Mouse (Mus musculus) hindbrain, postnatal 0 days (tissue): ENCODE data around the gene Tom1l1. TPM values are rescaled to one million over a fixed set of nuclear protein-coding genes. Genes with fewer than 3 reads are reported as not detected.
A peak's percentile ranks its signal among the peaks of the same experiment; 100 is the strongest.
"Not testable (repeated sequence)": the region's sequence is repeated elsewhere in the genome, so short reads cannot be mapped to it uniquely, and the experiment has no call there.

Source experiments
- ATAC-seq: fragments of 200-750 bp; cut with Nextera tagmentation; 2 replicates; pipeline ENCODE4 v1.8.0; 2017; ENCODE audit warnings: mild to moderate bottlenecking, moderate TSS enrichment, moderate library complexity
- DNase-seq: peaks from one replicate; pipeline ENCODE4 v3.0.0-alpha.2; 2015; ENCODE audit warnings: low spot score
- H3K27ac ChIP-seq: fragments of 300-500 bp; sonication (generic); 2 replicates; pipeline ENCODE4 v1.5.1; 2014; ENCODE audit warnings: mild to moderate bottlenecking
- H3K27me3 ChIP-seq: fragments of 300-500 bp; sonication (generic); 2 replicates; pipeline ENCODE4 v1.6.1; 2014; ENCODE audit warnings: low read length, mixed read lengths; ENCODE audit not compliant: insufficient read depth
- H3K36me3 ChIP-seq: fragments of 300-500 bp; sonication (generic); 2 replicates; pipeline ENCODE4 v1.6.1; 2014; ENCODE audit warnings: low read length, mixed read lengths; ENCODE audit not compliant: insufficient read depth
- H3K4me1 ChIP-seq: fragments of 300-500 bp; sonication (generic); 2 replicates; pipeline ENCODE4 v1.6.1; 2014; ENCODE audit warnings: antibody characterized with exemption, low read length, mixed read lengths; ENCODE audit not compliant: insufficient read depth
- H3K4me2 ChIP-seq: fragments of 300-500 bp; sonication (generic); 2 replicates; pipeline ENCODE4 v1.6.1; 2014; ENCODE audit warnings: low read depth, mild to moderate bottlenecking, low read length, moderate library complexity, mixed read lengths
- H3K4me3 ChIP-seq: fragments of 300-500 bp; sonication (generic); 2 replicates; pipeline ENCODE4 v1.5.1; 2014; ENCODE audit warnings: low read length
- H3K9ac ChIP-seq: fragments of 300-500 bp; sonication (generic); replicated peaks from 2 replicates; pipeline ENCODE4 v1.6.1; 2014; ENCODE audit warnings: mild to moderate bottlenecking, low read length, moderate library complexity, mixed read lengths
- H3K9me3 ChIP-seq: fragments of 300-500 bp; sonication (generic); 2 replicates; pipeline ENCODE4 v1.6.1; 2016; ENCODE audit warnings: low read length, mixed read lengths
- CTCF ChIP-seq: IDR thresholded peaks from 2 replicates; pipeline ENCODE4 v1.5.1; 2016; ENCODE audit warnings: antibody characterized with exemption, control low read depth, low read depth
- WGBS: fragments of 180-500 bp; shearing (Covaris S2); extraction: QIAGEN DNeasy Blood & Tissue Kit; methylation state at CpG from one replicate; pipeline ENCODE4 v1.1.7; 2014; 5-methylcytosine and 5-hydroxymethylcytosine counted together
- polyA plus RNA-seq: library from polyadenylated mRNA; unstranded; fragments of >200 nt; fragmentation: Nextera tagmentation; extraction: Ambion mirVana; gene quantifications from 2 replicates; pipeline ENCODE4 v1.2.1, GENCODE M21; 2015
- total RNA-seq: library from RNA; depleted of rRNA; stranded (reverse); fragments of >200 nt; gene quantifications from 2 replicates; pipeline ENCODE4 v1.2.3, GENCODE M21; 2014

The Tom1l1 gene
- total and polyA plus RNA-seq, 2 experiments from 2014 or later = 14.5 to 26.7 TPM

GRCm38 (mm10) chr11:90711596-90711995 is 23.4 kb upstream of the Tom1l1 start:
- 65% methylated on average over 9 of the region's 9 CpGs for WGBS

GRCm38 (mm10) chr11:90707134-90707533 is 19.0 kb upstream of the Tom1l1 start:
- H3K27ac ChIP-seq, H3K4me3 ChIP-seq, DNase-seq, H3K27me3 ChIP-seq, ATAC-seq, H3K4me1 ChIP-seq, H3K9ac ChIP-seq, H3K36me3 ChIP-seq, H3K9me3 ChIP-seq, H3K4me2 ChIP-seq: not testable (repeated sequence)
- 89% methylated on average over 1 of the region's 1 CpGs for WGBS

More at GRCm38 (mm10) chr11:90711596-90711995, 23.4 kb upstream of the Tom1l1 start:
- Histone ChIP-seq H3K36me3 (no peaks in the 10 kb centered on the region), H3K9me3 (no peaks in the 10 kb centered on the region), H3K4me2 (no peak overlapping the region), H3K4me3 (no peak overlapping the region), H3K27me3 (no peaks in the 10 kb centered on the region), H3K9ac (no peak overlapping the region), H3K4me1 (no peaks in the 10 kb centered on the region), H3K27ac (no peak overlapping the region)
- ATAC-seq = no peak
- TF ChIP-seq CTCF = no peak
- no peak for DNase-seq

GRCm38 (mm10) chr11:90697480-90698240 is 9.5 kb upstream of the Tom1l1 start:
- peak; percentile 93 for TF ChIP-seq CTCF
- DNase-seq = peak; percentile 96
- peak; percentile 88 for ATAC-seq
- no peak overlapping the region for H3K9ac ChIP-seq
- no peaks in the 10 kb centered on the region for H3K27me3 ChIP-seq
- peak overlapping the region; percentile 47 for H3K4me2 ChIP-seq
- H3K36me3 ChIP-seq = no peaks in the 10 kb centered on the region
- peak overlapping the region; percentile 15 for H3K4me3 ChIP-seq
- no peaks in the 10 kb centered on the region for H3K9me3 ChIP-seq
- no peak overlapping the region for H3K27ac ChIP-seq
- H3K4me1 ChIP-seq = no peaks in the 10 kb centered on the region
- WGBS = 21% methylated on average over 10 of the region's 10 CpGs

- H3K27me3 ChIP-seq = no peaks in the 10 kb centered on the region
- no peak for DNase-seq
- ATAC-seq = no peak
- WGBS = 55% methylated on average over 9 of the region's 9 CpGs
- H3K4me2 ChIP-seq = no peak overlapping the region
- no peak overlapping the region for H3K27ac ChIP-seq
- no peaks in the 10 kb centered on the region for H3K4me1 ChIP-seq
- H3K9ac ChIP-seq = no peak overlapping the region
- TF ChIP-seq CTCF = no peak
- no peaks in the 10 kb centered on the region for H3K9me3 ChIP-seq
- no peak overlapping the region for H3K4me3 ChIP-seq
- H3K36me3 ChIP-seq = no peaks in the 10 kb centered on the region
These were observed 7.6 kb upstream of the Tom1l1 start for GRCm38 (mm10) chr11:90695811-90696210.

GRCm38 (mm10) chr11:90694206-90694605 is 6.0 kb upstream of the Tom1l1 start:
- no peak overlapping the region for H3K4me2 ChIP-seq
- TF ChIP-seq CTCF = no peak
- H3K27me3 ChIP-seq = no peaks in the 10 kb centered on the region
- no peaks in the 10 kb centered on the region for H3K4me1 ChIP-seq
- H3K36me3 ChIP-seq = no peaks in the 10 kb centered on the region
- H3K9ac ChIP-seq = no peak overlapping the region
- H3K27ac ChIP-seq = no peak overlapping the region
- no peak for DNase-seq
- no peak overlapping the region for H3K4me3 ChIP-seq
- no peaks in the 10 kb centered on the region for H3K9me3 ChIP-seq
- 67% methylated on average over 4 of the region's 4 CpGs for WGBS
- ATAC-seq = no peak

GRCm38 (mm10) chr11:90690361-90690760 is 2.2 kb upstream of the Tom1l1 start:
- no peak overlapping the region for H3K4me2 ChIP-seq
- no peak overlapping the region for H3K4me3 ChIP-seq
- no peaks in the 10 kb centered on the region for H3K4me1 ChIP-seq
- no peaks in the 10 kb centered on the region for H3K36me3 ChIP-seq
- no peaks in the 10 kb centered on the region for H3K27me3 ChIP-seq
- H3K27ac ChIP-seq = no peak overlapping the region
- H3K9ac ChIP-seq = no peak overlapping the region
- ATAC-seq (no peak), DNase-seq (peak; percentile 29)
- no peaks in the 10 kb centered on the region for H3K9me3 ChIP-seq
- no peak for TF ChIP-seq CTCF
- WGBS = 25% methylated on average over 6 of the region's 6 CpGs

- whole genome bisulfite sequencing = 1% methylated on average over 17 of the region's 17 CpGs
- peak overlapping the region; percentile 84 for H3K4me2 ChIP-seq
- DNase-seq (no peak), ATAC-seq (peak; percentile 11)
- no peaks in the 10 kb centered on the region for H3K27me3 ChIP-seq
- peak overlapping the region; percentile 79 for H3K27ac ChIP-seq
- H3K9me3 ChIP-seq = no peaks in the 10 kb centered on the region
- no peak for TF ChIP-seq CTCF
- peak overlapping the region; percentile 63 for H3K9ac ChIP-seq
- 0 out of 2 replicates have a peak, but pooled peaks cover 2% of the 10 kb centered on the region for H3K36me3 ChIP-seq
- no peaks in the 10 kb centered on the region for H3K4me1 ChIP-seq
- H3K4me3 ChIP-seq = peak overlapping the region; percentile 58
These were observed 1.1 kb downstream of the Tom1l1 start for GRCm38 (mm10) chr11:90687040-90687439.
